Mouse (Mus musculus): Measurements from ENCODE around the gene Psg28. TPM values are rescaled to one million over a fixed set of nuclear protein-coding genes. Genes with fewer than 3 reads are reported as not detected.

Psg28 gene
- polyA plus RNA-seq (2014; fragmentation: Illumina TruSeq; extraction: RNeasy Lipid Tissue Mini Kit (QIAGEN cat#74804); ENCODE audit: low read depth, low replicate concordance) = not detected

GRCm38 (mm10) chr7:18431941-18432340 is at the start of gene Psg28:
Gene Psg28, minus strand, starts transcription at chr7:18432041.

Other genes with a start within 250 kb of the Psg28 start
- gene Mill1, start 186.7 kb downstream of the Psg28 start, polyA plus RNA-seq (2014; fragmentation: Illumina TruSeq; extraction: RNeasy Lipid Tissue Mini Kit (QIAGEN cat#74804); ENCODE audit: low read depth, low replicate concordance) = not detected
- gene Psg18, start 77.0 kb downstream of the Psg28 start, polyA plus RNA-seq (2014; fragmentation: Illumina TruSeq; extraction: RNeasy Lipid Tissue Mini Kit (QIAGEN cat#74804); ENCODE audit: low read depth, low replicate concordance) = not detected
- not detected for gene Psg26, start 52.1 kb upstream of the Psg28 start, polyA plus RNA-seq (2014; fragmentation: Illumina TruSeq; extraction: RNeasy Lipid Tissue Mini Kit (QIAGEN cat#74804); ENCODE audit: low read depth, low replicate concordance)
- not detected for gene Psg25, start 100.2 kb upstream of the Psg28 start, polyA plus RNA-seq (2014; fragmentation: Illumina TruSeq; extraction: RNeasy Lipid Tissue Mini Kit (QIAGEN cat#74804); ENCODE audit: low read depth, low replicate concordance)
- not detected for gene Psg27, start 135.3 kb upstream of the Psg28 start, polyA plus RNA-seq (2014; fragmentation: Illumina TruSeq; extraction: RNeasy Lipid Tissue Mini Kit (QIAGEN cat#74804); ENCODE audit: low read depth, low replicate concordance)
- gene Psg23, start 184.5 kb upstream of the Psg28 start, polyA plus RNA-seq (2014; fragmentation: Illumina TruSeq; extraction: RNeasy Lipid Tissue Mini Kit (QIAGEN cat#74804); ENCODE audit: low read depth, low replicate concordance) = not detected
- not detected for gene Psg21, start 224.7 kb upstream of the Psg28 start, polyA plus RNA-seq (2014; fragmentation: Illumina TruSeq; extraction: RNeasy Lipid Tissue Mini Kit (QIAGEN cat#74804); ENCODE audit: low read depth, low replicate concordance)

All from kidney, adult 10 weeks (tissue).